Mouse (Mus musculus): ENCODE results near the gene Phf5a.

DNA sequence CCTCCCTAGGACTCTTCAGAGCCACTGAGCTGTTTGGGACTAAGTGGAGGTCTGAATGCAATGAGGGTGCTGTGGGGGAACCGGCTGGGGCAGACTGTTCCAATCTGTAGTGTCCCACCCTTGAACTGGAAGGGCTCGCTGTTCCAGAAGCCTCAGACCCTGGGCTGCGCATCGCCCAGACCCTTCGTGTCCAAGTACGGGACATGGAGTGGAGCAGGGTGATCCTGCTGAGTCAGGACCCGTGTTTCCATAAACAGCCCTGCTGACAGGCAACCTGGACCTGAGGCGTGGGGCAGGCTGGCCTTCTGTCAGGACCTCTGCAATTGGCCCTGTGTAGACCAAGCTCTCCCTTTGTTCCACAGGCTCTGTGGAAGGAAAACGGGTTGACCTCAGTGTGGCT is 25.0 kb downstream of the Phf5a start:
- no peak for TF ChIP-seq CTCF (IDR thresholded peaks at IDR 0.05; ENCODE audit: low read depth)
- TF ChIP-seq EP300 (IDR thresholded peaks at IDR 0.05; ENCODE audit: low read depth) = no peak

Measured in liver, postnatal 0 days (tissue).